ENCODE assay signal across 16 mouse cellular contexts in genomic region chr1:174908232-174908631, GRCm38 (mm10).
"Had no signal": no experiment of that assay in that cellular context is flagged by ENCODE, and none has a peak within 500 bp of the region (broad histone marks: within the 10 kb centered on the region; RNA-seq: fewer than 3 reads in every experiment).

No protein-coding gene starts in this region.

- H3K4me1 ChIP-seq: hindbrain, embryonic 13.5 days; limb, embryonic 12.5 days; limb, embryonic 15.5 days; liver, embryonic 15.5 days had no signal

- H3K27me3 ChIP-seq: hindbrain, embryonic 13.5 days; limb, embryonic 12.5 days; limb, embryonic 15.5 days; liver, embryonic 15.5 days had no signal

- H3K27ac ChIP-seq: hindbrain, embryonic 13.5 days; kidney, postnatal 0 days; layer of hippocampus, adult 2 months; limb, embryonic 12.5 days; limb, embryonic 15.5 days; liver, embryonic 15.5 days had no signal

- H3K9ac ChIP-seq: hindbrain, embryonic 13.5 days; limb, embryonic 12.5 days; limb, embryonic 15.5 days; liver, embryonic 15.5 days had no signal

- DNase-seq: kidney, adult 2 months; kidney, postnatal 25 days; layer of hippocampus, adult 9-11 months; layer of hippocampus, postnatal 36 days; left cerebral cortex, postnatal 4 days; midbrain, embryonic 14.5 days; thymus, adult 18-20 months; thymus, postnatal 4 days had no signal

- ATAC-seq: intestine, postnatal 0 days had no signal

- H3K4me2 ChIP-seq: hindbrain, embryonic 13.5 days; limb, embryonic 12.5 days; limb, embryonic 15.5 days; liver, embryonic 15.5 days; midbrain, embryonic 11.5 days had no signal

- H3K4me3 ChIP-seq: hindbrain, embryonic 13.5 days; layer of hippocampus, adult 2 months; limb, embryonic 12.5 days; limb, embryonic 15.5 days; liver, embryonic 15.5 days had no signal

- H3K9me3 ChIP-seq: hindbrain, embryonic 13.5 days; limb, embryonic 12.5 days; limb, embryonic 15.5 days; liver, embryonic 15.5 days had no signal

- H3K36me3 ChIP-seq: hindbrain, embryonic 13.5 days; limb, embryonic 12.5 days; limb, embryonic 15.5 days; liver, embryonic 15.5 days had no signal
